In genomic region chr15:99445567-99445966, GRCm38 (mm10) we compare ENCODE assay signal across 24 mouse cellular contexts. TPM values are rescaled to one million over a fixed set of nuclear protein-coding genes. Genes with fewer than 3 reads are reported as not detected.
DNase-seq lines count a peak whose midpoint lies in the region; ATAC-seq and TF ChIP-seq lines count a peak whose summit lies in the region.
"Had no signal": no experiment of that assay in that cellular context is flagged by ENCODE, and none has a peak within 500 bp of the region (broad histone marks: within the 10 kb centered on the region; RNA-seq: fewer than 3 reads in every experiment).

No protein-coding gene starts in this region.

- no peak overlapping the region for H3K4me3 ChIP-seq in hindbrain, embryonic 13.5 days
- H3K4me3 ChIP-seq in hindbrain, embryonic 10.5 days = no peak overlapping the region
- no peak overlapping the region for H3K4me3 ChIP-seq in MEL (ENCODE audit: control insufficient read depth in 1 of 2, insufficient read depth in 1 of 2, low read depth in 2 of 2, low read length in 2 of 2)
- H3K4me3 ChIP-seq in hindbrain, embryonic 16.5 days (ENCODE audit: low read length) = no peak overlapping the region
- H3K4me3 ChIP-seq in neural tube, embryonic 14.5 days (ENCODE audit: low read depth, low read length) = no peak overlapping the region
- H3K4me3 ChIP-seq: embryonic facial prominence, embryonic 13.5 days; erythroblast, embryonic 14.5 days; forebrain, embryonic 13.5 days; gastrocnemius, adult 2 months; heart, embryonic 10.5 days; left cerebral cortex, adult 2 months; liver, embryonic 13.5 days; neural tube, embryonic 12.5 days; stomach, embryonic 15.5 days had no signal

- H3K9ac ChIP-seq in hindbrain, embryonic 13.5 days = 0 out of 2 replicates have a peak overlapping the region, but pooled peaks have one; percentile 24
- no peak overlapping the region for H3K9ac ChIP-seq in MEL (ENCODE audit: control insufficient read depth, low read depth, low read length, poor library complexity, severe bottlenecking)
- no peak overlapping the region for H3K9ac ChIP-seq in hindbrain, embryonic 16.5 days (ENCODE audit: low read depth, low read length)
- no peak overlapping the region for H3K9ac ChIP-seq in neural tube, embryonic 14.5 days (replicated peaks; ENCODE audit: low read depth, low read length)
- H3K9ac ChIP-seq: embryonic facial prominence, embryonic 13.5 days; forebrain, embryonic 13.5 days; liver, embryonic 13.5 days; neural tube, embryonic 12.5 days; stomach, embryonic 15.5 days had no signal

- TF ChIP-seq RAD21 in MEL (IDR thresholded peaks at IDR 0.05; ENCODE audit: low read depth, low read length) = no peak

- no peak for TF ChIP-seq CTCF in MEL (IDR thresholded peaks at IDR 0.05 in 2 of 3, conservative IDR thresholded peaks at IDR 0.05 in 1 of 3; ENCODE audit: control insufficient read depth in 1 of 3, insufficient read depth in 1 of 3, low read depth in 2 of 3, low read length in 3 of 3, poor library complexity in 1 of 3, severe bottlenecking in 1 of 3)

- TF ChIP-seq POLR2A in MEL (IDR thresholded peaks at IDR 0.05; ENCODE audit: control insufficient read depth in 1 of 2, insufficient read depth in 1 of 2, low read depth in 1 of 2, low read length in 2 of 2, poor library complexity in 1 of 2) = no peak

- ATAC-seq in hindbrain, embryonic 13.5 days (ENCODE audit: low FRiP score) = peak; percentile 49; the same call in 1 of the 2 replicates
- no peak for ATAC-seq in hindbrain, embryonic 16.5 days
- ATAC-seq in neural tube, embryonic 14.5 days (ENCODE audit: low read depth) = no peak
- ATAC-seq: CD4-positive, CD25-positive, alpha-beta regulatory T cell, adult 4 months; forebrain, embryonic 13.5 days had no signal

- peaks cover 49% of the 10 kb centered on the region for H3K4me1 ChIP-seq in hindbrain, embryonic 13.5 days (replicated peaks)
- peaks cover 29% of the 10 kb centered on the region for H3K4me1 ChIP-seq in hindbrain, embryonic 10.5 days (replicated peaks)
- H3K4me1 ChIP-seq in MEL (ENCODE audit: control insufficient read depth in 1 of 2, insufficient read depth in 2 of 2, low read length in 2 of 2) = peaks cover 3 to 17% of the 10 kb centered on the region in 2 experiments; a peak in 2 of 4 replicates
- peaks cover 11% of the 10 kb centered on the region for H3K4me1 ChIP-seq in hindbrain, embryonic 16.5 days (ENCODE audit: control insufficient read depth, insufficient read depth, low read depth, low read length)
- peaks cover 14% of the 10 kb centered on the region for H3K4me1 ChIP-seq in neural tube, embryonic 14.5 days (ENCODE audit: control insufficient read depth, insufficient read depth, low read length)

- WGBS in hindbrain, embryonic 13.5 days = 42% methylated on average over 6 of the region's 6 CpGs
- 72% methylated on average over 6 of the region's 6 CpGs for WGBS in hindbrain, embryonic 10.5 days
- 36% methylated on average over 6 of the region's 6 CpGs for WGBS in hindbrain, embryonic 16.5 days
- WGBS in neural tube, embryonic 14.5 days = 25% methylated on average over 6 of the region's 6 CpGs

- H3K79me2 ChIP-seq in MEL (ENCODE audit: control insufficient read depth, insufficient read depth, low read length, poor library complexity) = no peaks in the 10 kb centered on the region

- H3K9me3 ChIP-seq in hindbrain, embryonic 13.5 days = no peaks in the 10 kb centered on the region
- no peaks in the 10 kb centered on the region for H3K9me3 ChIP-seq in hindbrain, embryonic 10.5 days
- no peaks in the 10 kb centered on the region for H3K9me3 ChIP-seq in MEL (replicated peaks; ENCODE audit: insufficient read depth, low read length)
- H3K9me3 ChIP-seq in hindbrain, embryonic 16.5 days (ENCODE audit: control insufficient read depth, low read length) = no peaks in the 10 kb centered on the region
- no peaks in the 10 kb centered on the region for H3K9me3 ChIP-seq in neural tube, embryonic 14.5 days (ENCODE audit: control insufficient read depth, low read length)
- H3K9me3 ChIP-seq: embryonic facial prominence, embryonic 13.5 days; forebrain, embryonic 13.5 days; heart, embryonic 10.5 days; liver, embryonic 13.5 days; neural tube, embryonic 12.5 days; stomach, embryonic 15.5 days had no signal

- H3K36me3 ChIP-seq in hindbrain, embryonic 13.5 days = peaks cover 14% of the 10 kb centered on the region
- H3K36me3 ChIP-seq in hindbrain, embryonic 10.5 days = peaks cover 46% of the 10 kb centered on the region
- H3K36me3 ChIP-seq in MEL (ENCODE audit: control insufficient read depth in 1 of 2, insufficient read depth in 2 of 2, low read length in 2 of 2) = peaks cover 0 to 14% of the 10 kb centered on the region in 2 experiments; a peak in 2 of 4 replicates
- no peaks in the 10 kb centered on the region for H3K36me3 ChIP-seq in hindbrain, embryonic 16.5 days (ENCODE audit: control insufficient read depth, insufficient read depth, low read length)
- H3K36me3 ChIP-seq in neural tube, embryonic 14.5 days (ENCODE audit: control insufficient read depth, insufficient read depth, low read length) = no peaks in the 10 kb centered on the region
- H3K36me3 ChIP-seq: liver, embryonic 13.5 days; stomach, embryonic 15.5 days had no signal

- peak overlapping the region; percentile 16; the same call in 1 of the 2 replicates for H3K4me2 ChIP-seq in hindbrain, embryonic 13.5 days
- no peak overlapping the region for H3K4me2 ChIP-seq in hindbrain, embryonic 16.5 days (ENCODE audit: low read length)
- H3K4me2 ChIP-seq in neural tube, embryonic 14.5 days (ENCODE audit: low read depth, low read length) = no peak overlapping the region; the same call in 1 of the 2 replicates
- H3K4me2 ChIP-seq: embryonic facial prominence, embryonic 13.5 days; forebrain, embryonic 13.5 days; liver, embryonic 13.5 days; neural tube, embryonic 12.5 days; stomach, embryonic 15.5 days had no signal

- no peaks in the 10 kb centered on the region for H3K27me3 ChIP-seq in hindbrain, embryonic 13.5 days
- H3K27me3 ChIP-seq in hindbrain, embryonic 10.5 days (ENCODE audit: insufficient read depth, poor library complexity, severe bottlenecking) = no peaks in the 10 kb centered on the region
- H3K27me3 ChIP-seq in MEL (ENCODE audit: control insufficient read depth in 1 of 2, insufficient read depth in 2 of 2, low read length in 2 of 2) = no peaks in the 10 kb centered on the region
- no peaks in the 10 kb centered on the region for H3K27me3 ChIP-seq in hindbrain, embryonic 16.5 days (replicated peaks; ENCODE audit: control insufficient read depth, insufficient read depth, low read length)
- H3K27me3 ChIP-seq in neural tube, embryonic 14.5 days (ENCODE audit: control insufficient read depth, insufficient read depth, low read length) = no peaks in the 10 kb centered on the region
- H3K27me3 ChIP-seq: embryonic facial prominence, embryonic 13.5 days; forebrain, embryonic 13.5 days; liver, embryonic 13.5 days; neural tube, embryonic 12.5 days; stomach, embryonic 15.5 days had no signal

- peak overlapping the region; percentile 73 for H3K27ac ChIP-seq in hindbrain, embryonic 13.5 days
- no peak overlapping the region for H3K27ac ChIP-seq in hindbrain, embryonic 10.5 days
- H3K27ac ChIP-seq in MEL (ENCODE audit: control insufficient read depth, low read depth, low read length) = no peak overlapping the region
- H3K27ac ChIP-seq in hindbrain, embryonic 16.5 days (ENCODE audit: low read depth, low read length) = 0 out of 2 replicates have a peak overlapping the region, but pooled peaks have one; percentile 32
- peak overlapping the region; percentile 55; the same call in 1 of the 2 replicates for H3K27ac ChIP-seq in neural tube, embryonic 14.5 days (ENCODE audit: low read depth, low read length)
- H3K27ac ChIP-seq: embryonic facial prominence, embryonic 13.5 days; forebrain, embryonic 13.5 days; gastrocnemius, adult 2 months; heart, embryonic 10.5 days; left cerebral cortex, adult 2 months; liver, embryonic 13.5 days; neural tube, embryonic 12.5 days; stomach, embryonic 15.5 days had no signal

- no peak for TF ChIP-seq EP300 in MEL (IDR thresholded peaks at IDR 0.05; ENCODE audit: low read depth in 1 of 2, low read length in 2 of 2)

- DNase-seq in hindbrain, embryonic 10.5 days (ENCODE audit: low spot score) = no peak
- DNase-seq in MEL (ENCODE audit: low read depth, low spot score) = no peak
- no peak for DNase-seq in left cerebral cortex, adult 18-20 months (ENCODE audit: low spot score in 2 of 2)
- DNase-seq in adrenal gland, adult 2 months = no peak
- DNase-seq: cerebellum, adult 11-12 months; cerebellum, postnatal 25 days; gastrocnemius, adult 2 months; heart, postnatal 4 days; kidney, adult 11 months; kidney, postnatal 4 days; liver, embryonic 13.5 days; lung, adult 2 months; thymus, adult 2 months had no signal

RNA-seq across cellular contexts. Expression of gene Nckap5l, which starts 12.0 kb away (rescaled TPM):
- polyA plus RNA-seq in hindbrain, embryonic 13.5 days (2015; fragmentation: Nextera tagmentation; extraction: Ambion mirVana) = 12.3 and 13.6 TPM in 2 replicates
- 13.5 and 15.8 TPM in 2 replicates for polyA plus RNA-seq in hindbrain, embryonic 10.5 days (2016; fragmentation: Nextera tagmentation; extraction: Ambion mirVana)
- 2.5 and 3.3 TPM in 2 replicates for total RNA-seq in MEL (2012; rRNA removed)
- 10 to 100 TPM in 1 of 2 experiments, not detected in 1; 14.1 TPM for polyA plus RNA-seq in MEL (2012; ENCODE audit: insufficient read depth in 1 of 2, insufficient read length in 2 of 2, low read depth in 1 of 2, low replicate concordance in 2 of 2, missing spikeins in 1 of 2)
- 11.6 and 17.7 TPM in 2 replicates for polyA plus RNA-seq in hindbrain, embryonic 16.5 days (2015; fragmentation: Nextera tagmentation; extraction: Ambion mirVana)
- 16.5 and 18.7 TPM in 2 replicates for polyA plus RNA-seq in neural tube, embryonic 14.5 days (2014; fragmentation: Nextera tagmentation; extraction: Ambion mirVana)
- total RNA-seq in left cerebral cortex, adult 18-20 months (2021) = 10 to 100 TPM; 17.0 to 19.0 TPM
- 10 to 100 TPM; 16.8 to 20.4 TPM for total RNA-seq in adrenal gland, adult 2 months (2021)
- polyA plus RNA-seq in adrenal gland, adult 2 months (2012; rRNA removed) = 35.2 and 43.9 TPM in 2 replicates

RNA-seq across cellular contexts. Expression of gene Bcdin3d, which starts 29.0 kb away (rescaled TPM):
- 22.6 and 23.4 TPM in 2 replicates for polyA plus RNA-seq in hindbrain, embryonic 13.5 days (2015; fragmentation: Nextera tagmentation; extraction: Ambion mirVana)
- 19.3 and 20.2 TPM in 2 replicates for polyA plus RNA-seq in hindbrain, embryonic 10.5 days (2016; fragmentation: Nextera tagmentation; extraction: Ambion mirVana)
- total RNA-seq in MEL (2012; rRNA removed) = 7.8 and 8.8 TPM in 2 replicates
- polyA plus RNA-seq in MEL (2012; ENCODE audit: insufficient read depth in 1 of 2, insufficient read length in 2 of 2, low read depth in 1 of 2, low replicate concordance in 2 of 2, missing spikeins in 1 of 2) = 10 to 100 TPM; 13.7 to 31.3 TPM
- polyA plus RNA-seq in hindbrain, embryonic 16.5 days (2015; fragmentation: Nextera tagmentation; extraction: Ambion mirVana) = 16.8 and 17.7 TPM in 2 replicates
- 19.7 and 20.2 TPM in 2 replicates for polyA plus RNA-seq in neural tube, embryonic 14.5 days (2014; fragmentation: Nextera tagmentation; extraction: Ambion mirVana)
- 1 to 10 TPM; 4.6 to 4.7 TPM for total RNA-seq in left cerebral cortex, adult 18-20 months (2021)
- 1 to 10 TPM; 4.5 to 6.4 TPM for total RNA-seq in adrenal gland, adult 2 months (2021)
- 3.3 and 4.7 TPM in 2 replicates for polyA plus RNA-seq in adrenal gland, adult 2 months (2012; rRNA removed)

RNA-seq across cellular contexts. Expression of gene Tmbim6, which starts 52.9 kb away (rescaled TPM):
- polyA plus RNA-seq in hindbrain, embryonic 13.5 days (2015; fragmentation: Nextera tagmentation; extraction: Ambion mirVana) = 255 and 257 TPM in 2 replicates
- polyA plus RNA-seq in hindbrain, embryonic 10.5 days (2016; fragmentation: Nextera tagmentation; extraction: Ambion mirVana) = 283 and 284 TPM in 2 replicates
- 216 and 243 TPM in 2 replicates for total RNA-seq in MEL (2012; rRNA removed)
- polyA plus RNA-seq in MEL (2012; ENCODE audit: insufficient read depth in 1 of 2, insufficient read length in 2 of 2, low read depth in 1 of 2, low replicate concordance in 2 of 2, missing spikeins in 1 of 2) = 100 to 1,000 TPM in 1 of 2 experiments, not detected in 1; 339 TPM
- polyA plus RNA-seq in hindbrain, embryonic 16.5 days (2015; fragmentation: Nextera tagmentation; extraction: Ambion mirVana) = 346 and 350 TPM in 2 replicates
- 245 and 257 TPM in 2 replicates for polyA plus RNA-seq in neural tube, embryonic 14.5 days (2014; fragmentation: Nextera tagmentation; extraction: Ambion mirVana)
- 100 to 1,000 TPM; 331 to 338 TPM for total RNA-seq in left cerebral cortex, adult 18-20 months (2021)
- 100 to 1,000 TPM; 549 to 716 TPM for total RNA-seq in adrenal gland, adult 2 months (2021)
- polyA plus RNA-seq in adrenal gland, adult 2 months (2012; rRNA removed) = 1,176 and 1,311 TPM in 2 replicates

Comparison
In these comparisons a context has a peak if more than half of its experiments do, and no peak if none do; other contexts are left out.
1. H3K27ac ChIP-seq: peak in hindbrain, embryonic 13.5 days (single experiment), hindbrain, embryonic 16.5 days (single experiment) and neural tube, embryonic 14.5 days (single experiment); none in hindbrain, embryonic 10.5 days (single experiment) and MEL (single experiment).